Mouse (Mus musculus) ES-E14 (cell line): Measurements from ENCODE around the gene Hint1. TPM values are rescaled to one million over a fixed set of nuclear protein-coding genes. Genes with fewer than 3 reads are reported as not detected.

ENCODE experiments used
- DNase-seq: peaks from one replicate; pipeline ENCODE4 v3.0.0-alpha.2; 2013; ENCODE audit warnings: low read depth, low spot score
- H3K27ac ChIP-seq: 2 replicates; pipeline ENCODE4 v1.5.1; 2012; ENCODE audit warnings: low read depth, mild to moderate bottlenecking, low read length, moderate library complexity, mixed read lengths; ENCODE audit not compliant: poor library complexity, insufficient read depth, severe bottlenecking
- H3K36me3 ChIP-seq: 2 replicates; pipeline ENCODE4 v1.6.1; 2012; ENCODE audit warnings: mild to moderate bottlenecking, low read length, moderate library complexity, mixed read lengths; ENCODE audit not compliant: control insufficient read depth, poor library complexity, insufficient read depth, severe bottlenecking
- H3K4me1 ChIP-seq, 2 experiments: fragments of 150-350 bp in 1 of 2; sonication (generic) in 1 of 2; 2 replicates each; pipeline ENCODE4 v1.6.1; 2012; ENCODE audit warnings: low read length in 2 of 2, mild to moderate bottlenecking in 1 of 2, mixed read lengths in 1 of 2; ENCODE audit not compliant: control insufficient read depth in 2 of 2, insufficient read depth in 2 of 2, poor library complexity in 1 of 2
- H3K4me3 ChIP-seq, 2 experiments: fragments of 150-350 bp in 1 of 2; sonication (generic) in 1 of 2; 2 replicates each; pipeline ENCODE4 v1.5.1; 2012; ENCODE audit warnings: low read length in 2 of 2, low read depth in 1 of 2, mild to moderate bottlenecking in 1 of 2, mixed read lengths in 1 of 2; ENCODE audit not compliant: insufficient read depth in 1 of 2, poor library complexity in 1 of 2, severe bottlenecking in 1 of 2
- H3K9ac ChIP-seq: 2 replicates; pipeline ENCODE4 v1.6.1; 2012; ENCODE audit warnings: low read depth, mild to moderate bottlenecking, low read length, mixed read lengths; ENCODE audit not compliant: poor library complexity, insufficient read depth, severe bottlenecking
- H3K9me3 ChIP-seq: fragments of 150-350 bp; sonication (generic); 2 replicates; pipeline ENCODE4 v1.6.1; 2012; ENCODE audit warnings: low read depth, mild to moderate bottlenecking, low read length; ENCODE audit not compliant: control insufficient read depth, insufficient read depth
- CHD2 ChIP-seq: IDR thresholded peaks from 2 replicates; pipeline ENCODE4 v1.6.1; 2014; ENCODE audit warnings: mild to moderate bottlenecking, low read depth, low read length, inconsistent platforms
- HCFC1 ChIP-seq: IDR thresholded peaks from 2 replicates; pipeline ENCODE4 v1.6.1; 2012; ENCODE audit warnings: low read length, inconsistent platforms, borderline replicate concordance; ENCODE audit not compliant: insufficient read depth
- MAFK ChIP-seq: IDR thresholded peaks from 2 replicates; pipeline ENCODE4 v1.6.1; 2014; ENCODE audit warnings: mild to moderate bottlenecking, low read depth, low read length, inconsistent platforms; ENCODE audit not compliant: insufficient read depth
- ZC3H11A ChIP-seq: IDR thresholded peaks from 2 replicates; pipeline ENCODE4 v1.6.1; 2012; ENCODE audit warnings: low read depth, mild to moderate bottlenecking, inconsistent platforms, low read length, borderline replicate concordance
- ZNF384 ChIP-seq: IDR thresholded peaks from 2 replicates; pipeline ENCODE4 v1.6.1; 2012; ENCODE audit warnings: low read depth, low read length, inconsistent platforms
- in situ Hi-C, 2 experiments: fragments of 600-800 bp; cut with MboI; formaldehyde crosslinking; loops; one replicate each; pipeline ENCODE4 v1.15.1; 2025; ENCODE audit warnings: low sequenced_read_pairs in 2 of 2, inconsistent platforms in 1 of 2; ENCODE audit not compliant: unreplicated experiment in 2 of 2
- total RNA-seq: library from RNA; depleted of rRNA; stranded (reverse); fragments of 300-350 nt; gene quantifications from 2 replicates; pipeline ENCODE4 v1.2.3, GENCODE M21; 2012

Hint1 gene
- total RNA-seq, 1 experiment = 707 TPM

DNA sequence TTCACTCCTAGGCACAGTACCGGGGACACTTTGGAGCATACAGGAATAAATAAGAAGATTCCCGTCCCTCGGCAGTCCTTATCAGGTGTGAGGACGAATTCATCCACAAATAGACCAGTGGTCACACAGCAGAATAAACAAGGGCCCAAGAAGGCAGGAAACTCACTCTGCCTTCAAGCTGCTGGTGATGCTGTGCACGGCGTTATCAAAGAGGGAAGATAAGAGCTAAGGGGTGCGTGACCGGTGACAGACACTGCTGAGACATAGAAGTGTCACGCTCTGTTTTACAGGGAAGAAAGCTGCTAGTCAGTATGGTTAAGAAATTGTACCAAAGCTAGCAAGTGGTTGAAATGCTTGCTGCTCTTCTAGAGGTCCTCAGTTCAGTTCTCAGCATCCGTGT lies 13.7 kb downstream of the Hint1 start:
- H3K27ac ChIP-seq = no peak overlapping the region
- DNase-seq = no peak
- no peak overlapping the region for H3K4me3 ChIP-seq
- TF ChIP-seq CHD2 = no peak
- TF ChIP-seq HCFC1 = no peak
- TF ChIP-seq ZNF384 = no peak
- no peak for TF ChIP-seq ZC3H11A
- no peak for TF ChIP-seq MAFK
- in situ Hi-C loops = loop anchor here in 1 of 2 experiments (10.0 kb wide), 1 partner anchor 105 kb away; no protein-coding TSS in a partner anchor
- H3K9ac ChIP-seq = no peak overlapping the region
- no peaks in the 10 kb centered on the region for H3K9me3 ChIP-seq
- peaks cover 4 to 13% of the 10 kb centered on the region in 2 experiments for H3K4me1 ChIP-seq
- H3K36me3 ChIP-seq = no peaks in the 10 kb centered on the region

DNA sequence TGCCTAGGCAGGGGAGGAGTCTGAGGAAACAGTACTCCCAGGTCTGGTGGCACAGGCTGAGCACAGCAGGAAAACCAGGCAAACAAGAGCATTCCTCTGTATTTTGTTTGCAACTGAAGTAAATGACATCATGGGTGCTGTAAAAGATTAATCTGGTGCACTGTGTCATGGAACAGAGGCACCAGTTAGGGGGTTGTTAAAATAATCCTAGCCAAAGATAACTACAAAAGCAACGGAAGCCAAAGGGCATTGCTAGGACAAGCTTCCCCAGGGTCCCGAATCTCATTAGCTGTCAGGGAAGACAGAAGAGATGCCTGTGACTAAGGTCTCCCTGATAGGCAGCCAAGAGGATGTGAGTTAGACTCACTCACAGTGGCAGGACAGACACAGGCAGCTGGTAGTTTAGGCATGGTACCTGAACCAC lies 14.9 kb downstream of the Hint1 start:
- no peak for DNase-seq
- Histone ChIP-seq H3K4me1 (peaks cover 4 to 15% of the 10 kb centered on the region in 2 experiments), H3K9ac (no peak overlapping the region), H3K9me3 (no peaks in the 10 kb centered on the region), H3K36me3 (no peaks in the 10 kb centered on the region), H3K27ac (no peak overlapping the region), H3K4me3 (no peak overlapping the region)
- in situ Hi-C loops = loop anchor here in 1 of 2 experiments (10.0 kb wide), 1 partner anchor 104 kb away; no protein-coding TSS in a partner anchor
- TF ChIP-seq HCFC1 = no peak
- TF ChIP-seq CHD2 = no peak
- TF ChIP-seq ZNF384 = no peak
- no peak for TF ChIP-seq ZC3H11A
- TF ChIP-seq MAFK = no peak

DNA sequence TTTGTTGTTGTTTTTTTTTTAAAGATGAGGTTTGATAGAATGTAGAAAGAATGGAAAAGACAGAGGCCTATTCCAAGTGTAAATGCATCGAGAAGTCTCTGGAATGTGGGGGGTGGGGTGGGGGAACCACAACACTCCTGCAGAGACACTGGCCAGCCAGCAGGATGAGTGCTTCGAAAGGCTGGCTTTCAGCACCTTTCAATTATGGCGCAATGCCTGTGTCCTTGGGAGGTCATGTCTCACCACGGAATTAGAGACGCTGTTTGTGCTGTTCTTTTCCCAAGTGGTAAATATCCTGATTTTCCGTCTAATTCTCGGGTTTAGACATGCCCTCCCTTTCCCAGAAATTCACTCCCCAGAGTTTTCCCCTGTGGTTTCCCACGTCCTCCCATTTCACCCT lies 16.5 kb downstream of the Hint1 start:
- Histone ChIP-seq H3K4me1 (peaks cover 4 to 15% of the 10 kb centered on the region in 2 experiments), H3K27ac (no peak overlapping the region), H3K4me3 (no peak overlapping the region), H3K9ac (0 out of 2 replicates have a peak overlapping the region, but pooled peaks have one; percentile 16), H3K9me3 (no peaks in the 10 kb centered on the region), H3K36me3 (no peaks in the 10 kb centered on the region)
- no peak for DNase-seq
- in situ Hi-C loops = loop anchor here in 1 of 2 experiments (10.0 kb wide), 1 partner anchor 102 kb away; no protein-coding TSS in a partner anchor
- TF ChIP-seq CHD2 = no peak
- TF ChIP-seq ZC3H11A = no peak
- TF ChIP-seq HCFC1 = no peak
- TF ChIP-seq MAFK = no peak
- no peak for TF ChIP-seq ZNF384

DNA sequence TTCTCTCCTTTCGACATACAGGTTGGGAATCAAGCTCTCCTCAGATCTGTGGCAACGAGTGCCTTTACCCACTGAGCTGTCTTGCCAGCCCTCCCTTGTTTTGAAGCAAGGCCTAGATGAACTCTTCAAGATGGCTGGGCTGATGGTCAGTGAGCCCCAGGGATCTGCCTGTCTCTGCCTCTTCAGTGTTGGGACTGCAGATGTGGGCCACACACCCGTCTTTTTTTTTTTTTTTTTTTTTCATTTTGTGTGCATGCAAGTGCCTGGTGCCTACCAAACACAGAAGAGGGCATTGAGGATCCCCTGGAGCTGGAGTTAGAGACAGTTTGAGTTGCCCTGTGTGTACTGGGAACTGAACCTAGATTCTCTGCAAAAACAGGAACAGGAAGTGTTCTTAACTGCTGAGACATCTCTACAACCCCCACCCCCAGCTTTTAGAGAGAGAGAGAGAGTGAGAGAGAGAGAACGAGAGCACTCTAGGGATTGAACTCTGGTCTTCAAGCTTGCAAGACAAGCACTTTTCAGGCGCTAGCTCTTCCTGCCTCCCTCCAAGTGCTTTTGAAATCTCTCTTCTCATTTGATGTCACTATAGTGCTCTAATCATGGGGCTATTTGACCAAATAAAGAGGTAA lies 18.1 kb downstream of the Hint1 start:
- H3K9me3 ChIP-seq = no peaks in the 10 kb centered on the region
- DNase-seq = no peak
- H3K36me3 ChIP-seq = no peaks in the 10 kb centered on the region
- in situ Hi-C loops = loop anchor here in 1 of 2 experiments (10.0 kb wide), 1 partner anchor 100 kb away; no protein-coding TSS in a partner anchor
- H3K27ac ChIP-seq = no peak overlapping the region
- H3K4me3 ChIP-seq = no peak overlapping the region
- peaks cover 5 to 15% of the 10 kb centered on the region in 2 experiments for H3K4me1 ChIP-seq
- H3K9ac ChIP-seq = no peak overlapping the region
- TF ChIP-seq CHD2 (no peak), HCFC1 (no peak), ZNF384 (no peak), ZC3H11A (no peak), MAFK (no peak)
